Mouse (Mus musculus) urinary bladder, postnatal 10 days (tissue): ENCODE data around the gene Gm8906.
"Not testable (repeated sequence)": the region's sequence is repeated elsewhere in the genome, so short reads cannot be mapped to it uniquely, and the experiment has no call there.

ENCODE experiments used
- DNase-seq: peaks from one replicate; pipeline ENCODE4 v3.0.0; 2022; ENCODE audit warnings: low spot score

Gm8906 gene

GRCm38 (mm10) chr5:11502385-11502784, at the start of gene Gm8906:
Gene Gm8906, plus strand, starts transcription at chr5:11502685.
- not testable (repeated sequence) for DNase-seq
